Mouse (Mus musculus) cerebellum, adult 8-10 months (tissue): ENCODE data around the gene Necab3.
A peak's percentile ranks its signal among the peaks of the same experiment; 100 is the strongest.

Source experiments
- DNase-seq: peaks from one replicate; pipeline ENCODE4 v3.0.0; 2022

The Necab3 gene

GRCm38 (mm10) chr2:154558264-154559039 is at the start of gene Necab3:
TSS of gene Necab3 (minus strand) at chr2:154558890.
- peak; percentile 56 for DNase-seq

DNA sequence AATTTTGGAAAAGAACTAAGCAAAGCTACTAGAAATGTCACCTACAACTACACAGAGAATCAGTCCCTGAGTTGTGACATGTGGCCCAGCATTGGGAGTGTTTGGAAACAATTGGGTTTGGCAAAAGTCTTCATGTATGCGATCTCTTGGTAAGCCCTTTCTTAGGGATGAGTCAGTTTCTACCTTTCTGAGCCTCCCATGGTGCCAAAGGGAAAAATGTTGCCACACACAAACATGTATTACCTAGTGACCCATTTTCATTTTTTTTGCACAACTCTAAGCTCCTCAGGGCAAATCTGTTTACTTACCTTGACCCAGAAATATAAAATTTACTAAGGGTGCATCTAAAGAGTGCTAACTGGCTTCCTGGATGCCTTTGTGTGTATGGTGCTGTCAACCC is 48.3 kb upstream of the Necab3 start:
- no peak for DNase-seq

DNA sequence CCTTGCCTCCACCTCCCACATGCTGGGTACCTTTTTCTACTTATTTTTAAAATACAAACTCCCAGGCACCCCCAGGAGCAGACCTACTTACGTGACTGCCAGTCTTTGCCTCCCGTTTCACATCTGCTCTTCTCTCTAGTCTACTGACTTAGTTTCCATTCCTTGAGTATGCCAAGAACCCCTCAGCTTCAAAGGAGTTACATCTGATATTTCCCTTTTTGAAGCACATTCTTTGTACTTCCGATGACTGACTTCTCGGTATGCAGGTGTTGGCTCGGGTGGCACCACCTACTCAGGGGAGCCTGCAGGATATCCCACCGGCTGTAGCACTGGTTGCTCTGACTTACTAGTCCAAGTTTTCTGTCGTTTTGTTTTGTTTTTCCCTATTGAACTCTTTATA is 45.5 kb upstream of the Necab3 start:
- DNase-seq, result no peak

- DNase-seq, result peak; percentile 99
Measured at GRCm38 (mm10) chr2:154603638-154604153, 45.0 kb upstream of the Necab3 start, which contains the start of gene Pxmp4. TSS of gene Pxmp4 (minus strand) at chr2:154603708.

DNA sequence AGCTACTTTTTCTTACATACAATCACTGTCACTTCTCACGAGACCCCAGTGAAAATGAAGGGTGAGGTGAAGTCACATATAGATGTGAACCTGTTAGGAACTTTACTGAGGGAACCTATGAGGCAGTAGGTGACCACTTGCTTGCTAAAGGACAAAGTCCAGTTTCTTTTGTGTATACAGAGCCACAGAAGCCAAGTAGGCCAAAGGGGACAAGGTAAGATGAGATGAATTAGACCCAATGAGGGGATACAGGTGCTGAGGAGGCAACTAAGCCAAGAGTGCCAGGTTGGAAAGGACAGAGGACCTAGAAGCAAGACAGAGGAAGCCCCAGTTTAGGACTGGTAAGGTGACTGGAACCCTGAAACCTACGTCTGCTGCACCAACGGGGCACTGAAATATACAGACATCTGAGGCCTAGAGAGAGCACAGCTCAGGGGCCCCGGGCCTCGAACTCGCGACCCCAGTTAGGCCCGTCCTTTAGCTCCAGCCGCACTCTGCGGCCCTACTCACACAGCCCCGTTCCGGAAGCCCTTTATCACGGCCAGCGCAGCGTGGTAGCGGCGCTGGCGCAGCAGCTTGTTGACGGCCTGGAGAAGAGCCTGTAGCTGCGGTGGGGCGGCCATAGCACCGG is 44.4 kb upstream of the Necab3 start:
- DNase-seq, result no peak

DNA sequence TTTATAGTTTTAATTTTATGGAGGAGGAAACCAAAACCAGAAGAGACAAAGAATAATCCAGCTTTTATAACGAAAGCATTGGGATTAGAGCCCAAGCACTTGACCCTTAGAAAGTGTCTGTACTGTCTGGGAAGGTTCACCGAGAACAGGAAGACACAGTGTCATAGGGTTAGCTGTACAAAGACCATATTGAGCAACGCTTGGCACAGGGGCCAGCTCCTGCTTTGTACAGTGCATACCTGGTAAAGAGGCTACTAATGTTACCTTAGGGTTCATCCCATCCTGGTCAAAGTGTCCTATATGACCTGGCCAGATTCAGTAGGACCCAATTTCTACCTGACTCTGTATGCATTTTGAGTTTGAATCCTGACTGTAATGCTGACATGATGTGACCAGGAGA is 42.6 kb upstream of the Necab3 start:
- no peak for DNase-seq

DNA sequence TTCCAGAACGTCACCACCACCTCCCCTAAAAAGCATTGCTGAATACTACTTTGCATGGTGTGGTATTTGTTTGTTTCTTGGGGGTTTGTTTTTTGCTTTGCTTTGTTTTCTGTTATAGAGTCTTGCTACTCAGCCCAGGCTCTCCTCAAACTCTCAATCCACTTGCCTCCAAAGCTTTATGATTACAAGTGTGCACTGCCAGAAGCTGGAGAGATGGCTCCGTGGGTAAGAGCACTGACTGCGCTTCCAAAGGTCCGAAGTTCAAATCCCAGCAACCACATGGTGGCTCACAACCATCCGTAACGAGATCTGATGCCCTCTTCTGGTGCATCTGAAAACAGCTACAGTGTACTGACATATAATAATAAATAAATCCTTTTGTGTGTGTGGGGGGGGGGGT is 41.9 kb upstream of the Necab3 start:
- DNase-seq, result no peak

GRCm38 (mm10) chr2:154597399-154597798 is 38.7 kb upstream of the Necab3 start:
- DNase-seq, result no peak

DNA sequence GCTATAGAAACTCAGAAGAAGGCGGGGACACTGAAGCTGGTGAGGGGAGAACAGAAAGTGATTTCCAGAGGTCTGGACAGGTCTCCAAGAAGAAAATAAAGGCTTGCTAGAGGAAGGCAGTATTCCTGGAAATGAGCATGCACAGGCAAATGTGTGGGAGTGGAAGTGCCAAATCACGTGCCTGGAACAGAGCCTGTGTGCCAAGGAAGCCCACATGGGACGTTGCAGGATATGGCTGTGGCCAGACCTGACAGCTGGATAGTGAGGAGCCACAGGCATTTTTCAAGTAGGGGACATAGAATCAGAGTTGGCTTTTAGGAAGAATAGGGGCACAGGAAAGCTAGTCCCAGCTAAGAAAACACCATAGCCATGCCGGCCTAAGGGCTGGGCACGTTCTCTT is 37.1 kb upstream of the Necab3 start:
- DNase-seq, result no peak

- peak; percentile 23 for DNase-seq
Measured at GRCm38 (mm10) chr2:154593025-154593424, 34.3 kb upstream of the Necab3 start.

- DNase-seq, result no peak
Measured at GRCm38 (mm10) chr2:154591239-154591638, 32.5 kb upstream of the Necab3 start.

DNA sequence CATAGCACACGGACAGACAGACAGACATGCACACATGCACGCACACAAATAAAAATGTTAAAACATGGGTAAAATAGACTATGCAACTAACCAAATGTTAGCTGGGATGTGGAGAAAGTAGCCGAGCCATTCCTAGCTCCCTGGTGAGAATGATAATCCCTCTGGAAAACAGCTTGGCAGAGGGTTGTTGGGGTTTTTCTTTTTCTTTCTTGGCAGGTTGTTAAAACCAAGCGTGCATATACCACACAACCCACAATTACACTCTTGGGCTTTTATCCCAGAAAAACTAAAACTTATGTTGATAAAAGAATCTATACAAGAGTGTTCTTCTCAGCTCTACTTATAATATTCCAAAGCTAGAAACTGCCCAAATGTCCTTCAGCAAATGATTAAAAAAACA is 30.4 kb upstream of the Necab3 start:
- no peak for DNase-seq

GRCm38 (mm10) chr2:154586405-154586804 is 27.7 kb upstream of the Necab3 start:
- no peak for DNase-seq

DNA sequence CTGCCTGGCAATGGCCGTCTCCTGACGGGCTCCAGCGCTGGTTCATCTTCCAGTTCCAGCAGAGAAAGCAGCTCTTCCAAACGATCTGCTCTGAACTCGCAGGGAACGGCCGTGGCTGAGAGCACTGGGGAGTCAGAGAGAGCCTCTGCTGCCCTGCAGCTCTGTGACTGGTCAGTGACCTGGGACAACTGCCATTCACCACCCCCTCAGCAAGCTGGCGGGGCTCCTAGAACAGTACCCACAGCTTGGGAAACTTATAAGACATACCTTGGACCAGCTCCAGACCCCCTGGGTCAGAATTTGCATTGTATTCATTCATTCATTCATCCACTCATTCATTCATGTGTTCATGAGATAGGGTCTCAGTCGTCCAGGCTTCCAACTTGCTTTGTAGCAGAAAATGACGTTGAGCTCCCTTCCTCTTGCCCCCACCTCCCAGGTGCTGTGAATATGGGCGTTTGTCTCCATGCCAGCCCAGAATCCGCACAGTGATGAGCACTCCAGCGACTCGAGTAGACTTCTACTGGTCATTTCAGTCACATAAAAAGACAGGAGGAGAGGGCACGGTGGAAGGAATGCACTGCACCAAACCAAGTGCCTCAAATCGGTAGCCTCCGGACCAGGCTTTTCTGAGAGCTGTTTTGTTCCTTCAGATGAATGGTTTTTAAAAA is 26.4 kb upstream of the Necab3 start:
- peak; percentile 38 for DNase-seq

GRCm38 (mm10) chr2:154583906-154584872 is 25.5 kb upstream of the Necab3 start:
- DNase-seq, result peak; percentile 77

- no peak for DNase-seq
Measured at GRCm38 (mm10) chr2:154581421-154581820, 22.7 kb upstream of the Necab3 start.

- DNase-seq, result no peak
Measured at GRCm38 (mm10) chr2:154580586-154580985, 21.9 kb upstream of the Necab3 start.

GRCm38 (mm10) chr2:154577744-154578067 is 19.0 kb upstream of the Necab3 start:
- DNase-seq, result no peak

DNA sequence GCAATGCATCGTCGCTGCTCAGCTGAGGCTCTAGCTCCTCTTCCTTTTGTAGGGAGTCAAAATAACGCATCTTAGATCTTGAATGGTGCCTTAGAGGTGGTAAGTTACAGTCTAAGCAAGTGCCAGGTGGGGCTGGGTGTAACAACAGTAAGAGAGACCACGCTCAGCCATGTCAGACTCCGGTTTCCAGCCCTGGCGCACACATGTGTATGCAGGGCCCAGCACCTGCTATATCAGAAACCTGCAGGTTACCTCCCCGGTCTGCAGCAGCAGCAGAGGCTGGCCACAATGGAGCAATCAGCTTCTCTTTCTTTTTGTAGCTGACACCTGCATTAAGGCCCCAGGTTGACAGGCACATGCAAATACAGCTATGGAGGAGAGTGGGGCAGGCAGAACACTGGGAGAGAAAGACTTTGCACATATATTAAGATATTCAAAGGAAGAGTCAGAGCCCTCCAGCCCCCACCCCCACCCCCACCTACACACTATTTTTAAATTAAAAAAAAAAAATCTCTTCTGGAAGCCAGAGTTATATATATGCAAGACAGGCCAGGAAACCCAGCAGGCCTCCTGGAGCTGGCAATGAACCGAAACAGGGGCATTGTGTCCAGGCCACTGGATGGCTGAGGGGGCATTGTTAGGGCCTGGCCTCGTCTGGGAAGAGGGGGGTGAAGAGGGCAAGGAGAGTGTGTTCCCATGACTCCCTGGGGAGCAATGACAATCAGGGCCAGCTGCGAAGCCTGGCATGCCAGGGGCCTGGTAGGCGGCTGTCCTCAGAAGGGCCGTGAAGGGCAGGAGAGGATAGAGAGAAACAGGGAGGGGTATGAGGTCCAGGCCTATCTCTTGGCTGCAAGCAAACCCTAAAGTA is 18.4 kb upstream of the Necab3 start:
- no peak for DNase-seq

GRCm38 (mm10) chr2:154574271-154574670 is 15.6 kb upstream of the Necab3 start:
- no peak for DNase-seq

- no peak for DNase-seq
Measured at GRCm38 (mm10) chr2:154572996-154573395, 14.3 kb upstream of the Necab3 start.

GRCm38 (mm10) chr2:154571976-154572375 is 13.3 kb upstream of the Necab3 start:
- DNase-seq, result no peak
